Mouse (Mus musculus) mouse embryonic stem cell (cell line): Measurements from ENCODE around the gene Ankub1.

Source experiments
- in situ Hi-C, 2 experiments: fragments of 300-500 bp; cut with MboI; formaldehyde crosslinking; loops; 1 replicate in 1 of 2; 3 replicates in 1 of 2; pipeline ENCODE4 v1.14.3; 2019 to 2020; ENCODE audit warnings: low sequenced_read_pairs in 2 of 2, low pct_unique_long_range_greater_than_20kb in 1 of 2, mixed read lengths in 1 of 2; ENCODE audit not compliant: unreplicated experiment in 1 of 2

Gene Ankub1

DNA sequence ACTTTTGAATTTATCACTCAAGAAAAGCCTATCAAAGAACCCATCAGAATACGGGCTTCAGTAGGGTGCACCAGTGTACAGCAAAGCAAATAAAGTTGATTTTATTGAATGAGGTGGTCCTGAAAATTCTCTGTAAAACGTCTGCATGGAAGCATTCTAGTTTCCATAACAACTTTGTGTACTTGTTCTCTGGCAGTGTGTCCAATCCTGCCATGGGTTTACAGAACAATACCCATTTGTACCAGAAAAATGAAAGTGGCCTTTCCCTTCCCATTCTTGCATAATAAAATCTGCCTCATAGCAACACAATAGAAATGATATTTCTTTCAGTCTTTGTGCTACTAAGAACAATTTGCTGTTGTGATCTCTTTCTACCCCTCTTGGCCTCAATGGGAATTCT, at the start of gene Ankub1:
TSS of gene Ankub1 (minus strand) at position 81 of the 400 bp plus-strand sequence.
- in situ Hi-C loops, result no loop called here

DNA sequence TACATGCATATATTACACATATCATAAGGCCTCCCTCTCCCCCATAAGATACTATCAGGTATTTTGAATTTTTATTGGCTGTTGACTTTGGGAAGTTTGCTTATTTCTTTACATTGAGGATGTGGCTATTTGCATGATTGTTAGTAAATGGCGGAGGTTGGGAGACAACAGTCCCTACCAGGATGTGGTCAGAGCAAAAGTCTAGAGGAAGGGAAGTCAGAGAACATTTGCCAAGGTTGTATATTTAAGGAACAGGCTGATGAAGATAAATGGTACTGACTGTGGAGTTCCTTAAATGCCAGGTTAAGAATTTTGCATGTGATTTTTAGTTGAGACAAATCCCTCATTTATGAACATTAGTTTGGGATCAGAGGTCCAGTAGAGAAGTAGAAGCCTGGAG, 47.2 kb upstream of the Ankub1 start:
- in situ Hi-C loops, result no loop called here

DNA sequence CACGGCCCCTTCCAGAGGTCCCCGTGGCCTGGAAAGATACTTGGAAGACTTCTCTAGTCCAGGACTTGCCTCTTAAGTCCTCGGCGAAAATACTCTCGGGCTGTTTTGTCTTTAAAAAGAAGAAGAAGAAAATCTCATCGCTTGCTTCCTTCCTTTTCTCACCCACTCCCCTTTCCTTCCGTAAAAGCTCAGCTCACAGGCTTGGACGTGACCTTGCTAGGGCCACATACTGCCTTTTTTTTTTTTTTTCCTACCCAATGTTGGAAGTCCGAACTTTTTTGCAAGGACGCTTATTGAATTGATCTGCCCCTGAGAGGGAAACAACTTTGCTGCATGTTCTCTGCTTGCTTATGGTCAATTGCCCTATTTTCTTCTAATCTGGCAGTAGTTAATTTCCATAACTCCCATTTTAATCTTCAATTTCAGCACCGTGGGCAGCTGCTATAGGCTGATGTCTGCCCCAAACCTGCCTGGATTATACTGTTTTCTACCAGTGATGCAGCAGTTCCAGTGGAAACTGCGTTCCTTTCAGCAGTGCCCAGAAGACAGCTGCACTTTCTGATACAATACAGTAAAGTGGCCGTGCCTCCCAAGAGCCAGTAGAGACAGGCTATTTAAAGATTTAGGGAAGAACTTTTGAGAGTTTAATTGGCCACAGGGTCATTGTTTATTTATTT, 44.0 kb upstream of the Ankub1 start:
- in situ Hi-C loops, result no loop called here

DNA sequence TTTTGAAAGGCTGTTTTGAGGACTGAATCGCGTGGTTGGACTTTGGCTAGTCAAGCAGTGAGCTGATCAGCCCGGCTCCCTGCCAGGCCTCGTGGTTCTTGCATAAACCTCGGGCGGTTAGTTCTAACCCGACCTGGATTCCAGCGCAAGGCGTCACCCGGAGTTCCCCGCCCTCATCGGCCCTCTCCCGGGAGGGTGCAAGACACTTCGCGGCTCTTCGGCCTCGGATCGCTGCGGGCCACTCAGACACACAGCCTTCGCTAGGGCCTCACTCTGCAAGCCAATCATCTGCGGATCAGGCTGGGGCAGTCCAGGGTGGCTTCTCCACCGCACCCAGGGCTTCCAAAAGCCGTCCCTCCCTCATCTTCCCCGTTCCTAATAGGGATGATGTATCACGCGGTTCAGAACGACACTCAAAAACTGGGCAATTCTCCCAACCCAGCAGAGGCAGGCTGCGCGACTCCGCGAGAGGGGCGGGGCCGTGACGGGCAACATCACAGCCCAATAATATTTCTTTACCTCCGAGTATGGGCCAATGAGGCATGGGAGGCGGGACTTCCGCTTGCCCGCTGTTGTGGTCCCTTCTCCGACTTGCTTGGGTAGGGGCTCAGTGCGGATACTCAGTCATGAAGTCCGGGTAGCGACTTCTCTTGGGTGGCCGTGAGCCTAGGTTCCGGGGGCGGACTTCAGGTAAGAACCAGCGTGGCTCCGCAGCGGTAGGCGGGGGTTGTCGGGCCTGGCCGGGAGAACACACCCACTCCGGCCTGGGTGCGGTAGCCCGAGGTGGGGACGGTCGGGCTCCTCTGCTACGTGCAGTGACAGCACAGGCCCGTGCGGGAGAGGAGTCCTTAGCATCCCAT, 43.1 kb upstream of the Ankub1 start, which contains the start of gene Rnf13:
TSS of gene Rnf13 (plus strand) at position 552 of the 860 bp plus-strand sequence.
- in situ Hi-C loops, result no loop called here

DNA sequence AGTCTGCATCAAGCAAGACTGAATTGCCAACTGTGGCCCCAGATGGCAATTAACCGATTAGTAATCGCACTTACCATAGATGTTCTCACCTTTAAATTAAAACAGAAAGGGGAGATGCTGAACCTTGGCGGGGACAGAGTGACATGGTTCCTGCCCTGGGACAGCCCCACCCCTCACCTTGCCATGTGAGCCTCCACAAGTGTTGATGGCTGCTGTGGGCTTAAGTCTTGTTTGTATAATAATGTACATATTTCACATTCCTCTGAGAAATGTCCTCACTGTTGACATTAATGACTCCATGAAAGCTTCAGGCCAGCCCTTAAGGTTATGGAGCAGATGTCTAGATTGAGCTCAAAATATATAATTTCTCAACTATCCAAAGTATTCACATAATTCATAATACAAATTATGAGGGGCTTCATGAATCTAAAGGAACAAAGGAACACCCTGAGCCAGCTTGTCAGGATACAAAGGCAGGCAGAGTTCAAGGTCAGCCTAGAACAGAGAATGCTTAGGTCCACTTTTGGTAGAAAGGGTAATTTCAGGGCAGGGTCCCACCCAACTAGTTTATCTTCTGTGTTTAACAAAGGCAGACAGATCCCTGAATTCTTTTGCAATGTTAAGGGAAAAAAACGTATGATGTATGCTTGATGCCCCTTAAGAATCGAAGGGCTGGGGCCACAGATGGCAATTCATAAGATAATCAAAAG, 39.8 kb upstream of the Ankub1 start:
- in situ Hi-C loops, result no loop called here

DNA sequence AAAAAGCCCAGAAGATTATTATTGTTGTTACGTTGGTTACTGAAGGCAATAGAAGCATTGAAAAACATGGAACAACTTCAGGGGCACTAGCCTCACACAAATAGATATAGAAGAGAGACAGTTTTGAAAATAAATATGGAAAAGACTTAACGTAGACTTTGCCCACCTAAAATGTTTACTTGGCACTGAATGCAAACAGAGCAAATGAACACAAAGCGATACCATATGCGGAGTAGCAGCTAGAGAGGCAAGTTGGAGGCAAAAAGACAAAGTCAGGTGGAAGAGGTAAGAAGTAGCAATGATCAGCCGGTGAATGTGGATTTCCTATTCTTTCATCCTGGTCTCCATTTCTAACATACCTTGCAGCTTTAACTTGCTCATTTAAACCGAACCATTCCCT, 21.6 kb upstream of the Ankub1 start:
- in situ Hi-C loops, result no loop called here

DNA sequence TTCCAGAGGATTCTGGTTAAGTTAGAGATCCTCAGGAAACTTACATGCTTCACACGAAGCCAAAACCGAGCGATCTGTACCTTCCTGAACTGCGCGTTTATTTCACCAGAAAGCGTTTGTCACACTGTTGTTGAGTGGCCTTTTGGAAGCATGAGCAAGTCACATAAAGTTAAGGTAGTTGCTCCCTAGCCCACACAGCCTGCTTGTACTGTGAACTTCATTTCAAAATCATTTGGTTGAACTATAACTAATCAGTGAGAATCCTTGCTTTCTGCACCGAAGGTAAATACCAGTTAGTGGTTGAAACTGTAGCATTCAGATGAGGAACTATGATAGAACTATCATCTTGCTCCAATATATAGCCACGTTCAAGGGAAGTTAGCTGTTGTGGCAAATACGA, 4.2 kb upstream of the Ankub1 start:
- in situ Hi-C loops, result no loop called here

DNA sequence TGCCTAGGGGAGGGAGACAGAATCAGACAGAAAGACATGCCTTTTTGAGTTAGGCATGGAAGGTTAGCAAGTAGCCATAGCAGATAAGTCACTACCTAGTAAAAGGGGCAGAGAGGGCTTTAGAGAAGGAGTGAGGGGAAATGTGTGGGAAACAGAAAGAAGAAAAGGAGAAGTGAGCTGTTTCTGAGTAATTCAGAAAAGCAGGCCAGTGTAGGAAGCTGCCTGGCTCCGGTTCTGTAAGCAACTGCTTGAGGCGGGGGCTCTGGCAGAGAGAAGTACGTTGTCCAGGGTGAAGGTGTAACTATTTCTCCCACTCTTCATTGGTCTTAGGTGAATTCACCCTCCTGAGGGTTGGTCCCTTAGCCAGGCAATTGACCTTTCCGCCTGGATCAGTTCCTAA, 3.6 kb upstream of the Ankub1 start:
- in situ Hi-C loops, result no loop called here

DNA sequence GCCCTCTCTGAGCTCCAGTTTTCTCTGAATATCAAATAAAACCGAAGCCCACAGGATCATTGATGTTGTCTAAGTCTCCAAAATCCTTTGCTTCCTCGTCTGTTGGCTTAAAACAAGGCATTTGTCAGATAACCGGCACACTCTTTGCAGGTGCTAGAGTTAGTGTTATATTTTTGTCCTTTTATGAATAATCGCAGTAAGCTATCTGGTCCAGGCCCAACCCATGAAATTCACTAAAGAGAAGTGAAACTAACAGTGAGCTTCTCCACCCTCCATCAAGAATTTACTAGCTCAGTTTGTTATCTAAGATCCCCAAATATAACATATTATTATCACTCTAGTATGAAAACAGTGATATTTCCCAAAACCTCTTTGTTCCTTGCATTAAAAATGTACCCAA, 827 bp downstream of the Ankub1 start:
- in situ Hi-C loops, result no loop called here

DNA sequence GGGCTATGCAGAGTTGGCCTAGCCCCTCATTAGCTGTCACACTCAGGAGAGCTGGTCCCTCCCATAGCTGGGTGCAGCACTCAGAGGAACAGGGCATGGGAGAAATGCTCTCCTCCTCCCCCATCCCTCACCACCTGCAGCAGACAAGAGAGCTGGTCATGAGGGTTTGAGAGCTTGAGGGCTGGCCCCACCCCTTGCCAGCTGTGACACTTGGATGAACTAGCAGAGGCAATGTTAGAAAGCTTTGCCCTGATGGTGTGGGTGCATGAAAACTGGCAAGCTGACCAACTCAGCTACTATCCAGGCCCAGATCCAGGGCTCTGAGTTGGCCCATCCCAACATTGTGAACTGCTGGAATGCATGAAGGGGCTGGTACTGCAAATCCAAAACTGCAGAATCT, 14.8 kb downstream of the Ankub1 start:
- in situ Hi-C loops, result no loop called here

DNA sequence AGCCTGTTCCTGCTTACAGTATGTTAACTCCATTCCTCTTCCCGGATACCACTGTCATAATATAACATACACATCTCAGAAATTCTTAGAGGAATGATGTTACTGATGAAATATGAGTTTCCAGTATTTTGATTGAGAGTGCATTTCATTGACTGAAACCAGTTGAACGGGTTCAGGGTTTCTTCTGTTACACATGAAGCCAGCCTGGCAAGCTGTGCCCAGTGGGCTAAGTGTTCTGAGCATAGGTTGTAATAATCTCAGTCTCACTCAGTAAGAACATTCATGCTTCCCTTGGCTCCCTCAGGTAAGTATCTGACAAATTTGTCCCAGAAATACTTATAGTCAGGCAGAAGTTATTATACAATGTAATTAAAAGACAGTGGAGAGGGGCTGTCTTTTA, 18.5 kb downstream of the Ankub1 start:
- in situ Hi-C loops, result loop anchor here in 1 of 2 experiments (25.0 kb wide), 2 partner anchors 163 to 463 kb away; partner anchors contain the start of gene Pfn2

DNA sequence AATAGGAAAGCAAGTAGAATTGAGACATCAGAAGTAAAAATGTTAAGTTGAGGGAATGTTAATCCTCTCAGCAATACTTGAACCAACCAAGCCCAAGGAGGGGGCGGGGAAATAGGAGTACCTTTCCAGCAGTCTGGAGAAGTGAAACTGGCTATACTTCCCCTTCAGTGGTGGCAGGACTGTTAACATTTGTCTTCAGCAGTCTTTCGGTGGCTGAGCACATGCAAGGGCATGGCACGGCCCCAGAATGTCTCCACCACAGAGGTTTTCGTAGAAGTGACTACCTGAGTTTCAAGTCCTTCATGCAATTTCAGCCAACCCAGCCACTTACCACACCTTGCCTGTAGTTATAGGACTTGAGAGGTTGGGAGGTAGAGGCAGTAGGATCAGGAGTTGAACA, 19.0 kb downstream of the Ankub1 start:
- in situ Hi-C loops, result loop anchor here in 1 of 2 experiments (25.0 kb wide), 2 partner anchors 164 to 464 kb away; partner anchors contain the start of gene Pfn2

DNA sequence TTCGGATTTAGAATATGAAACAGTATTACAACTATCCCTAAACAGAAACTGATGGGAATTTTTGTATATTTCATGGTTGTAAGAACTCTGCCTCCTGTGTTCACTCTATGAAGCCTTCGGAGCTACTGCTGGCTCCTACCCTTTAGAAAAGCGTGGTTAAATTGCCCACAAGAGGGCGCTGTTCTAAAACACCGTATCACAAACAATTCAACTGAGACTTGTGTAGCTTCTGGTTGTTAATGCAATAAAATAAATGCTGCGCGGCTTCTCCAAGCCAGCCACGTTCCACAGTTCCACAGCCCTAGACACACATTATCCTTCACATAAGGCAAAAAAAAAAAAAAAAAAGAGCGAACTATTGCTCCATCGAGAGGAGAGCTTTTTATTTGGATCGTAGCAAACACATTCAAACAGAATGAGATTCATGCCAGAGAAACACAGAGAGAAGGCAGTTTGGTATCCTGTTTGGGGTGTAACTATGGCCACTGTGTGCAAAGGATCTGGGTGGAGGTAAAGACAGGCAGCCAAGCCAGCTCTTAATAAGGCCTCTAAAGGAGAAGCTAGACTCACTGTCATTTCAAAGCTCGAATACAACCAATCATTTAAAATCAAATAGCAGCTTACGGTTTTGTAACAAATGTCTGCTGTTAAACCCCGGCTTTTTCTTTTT, 25.4 kb downstream of the Ankub1 start:
- in situ Hi-C loops, result loop anchor here (10.0 to 25.0 kb wide), 3 partner anchors 168 to 470 kb away; partner anchors contain the start of gene Pfn2 (in 1 of the 2)

DNA sequence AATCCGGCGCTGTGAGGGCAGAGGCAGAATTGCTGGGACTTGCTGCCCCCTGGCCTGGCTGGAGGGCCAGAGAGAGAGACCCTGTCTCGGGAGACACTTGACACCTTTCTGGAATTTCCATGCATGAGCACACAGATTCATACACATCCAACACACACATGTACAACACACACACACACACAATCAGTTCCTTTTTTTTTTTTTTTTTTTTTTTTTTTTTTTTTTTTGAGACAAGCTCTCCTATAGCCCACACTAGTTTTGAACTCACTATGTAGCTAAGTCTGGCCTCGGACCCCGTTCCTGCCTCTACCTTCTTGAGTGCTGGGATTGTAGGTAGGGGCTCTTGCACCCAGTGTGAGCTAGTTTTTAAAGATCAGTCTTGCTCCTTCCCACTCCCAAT, 26.7 kb downstream of the Ankub1 start:
- in situ Hi-C loops, result loop anchor here (10.0 to 25.0 kb wide), 3 partner anchors 169 to 471 kb away; partner anchors contain the start of gene Pfn2 (in 1 of the 2)

DNA sequence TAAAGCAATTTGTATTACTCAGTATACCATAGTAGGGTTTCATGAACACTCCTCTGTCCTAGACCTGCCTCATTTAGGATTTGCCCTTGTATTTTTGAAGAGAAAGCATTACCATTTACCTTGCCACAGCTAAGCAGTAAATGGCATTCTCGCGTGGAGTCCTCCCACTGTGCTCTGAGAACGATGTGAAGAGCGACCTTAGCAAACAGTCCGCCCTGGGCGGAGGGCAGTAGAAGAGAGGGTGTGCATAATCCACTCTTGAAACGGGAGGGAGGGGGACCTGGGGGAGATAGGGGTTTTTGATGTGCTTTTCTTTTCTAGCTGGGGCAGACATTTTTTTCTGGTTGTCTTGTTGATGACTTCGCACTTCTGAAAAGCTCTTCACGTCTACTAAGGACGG, 27.9 kb downstream of the Ankub1 start:
- in situ Hi-C loops, result loop anchor here (10.0 to 25.0 kb wide), 3 partner anchors 170 to 473 kb away; partner anchors contain the start of gene Pfn2 (in 1 of the 2)

DNA sequence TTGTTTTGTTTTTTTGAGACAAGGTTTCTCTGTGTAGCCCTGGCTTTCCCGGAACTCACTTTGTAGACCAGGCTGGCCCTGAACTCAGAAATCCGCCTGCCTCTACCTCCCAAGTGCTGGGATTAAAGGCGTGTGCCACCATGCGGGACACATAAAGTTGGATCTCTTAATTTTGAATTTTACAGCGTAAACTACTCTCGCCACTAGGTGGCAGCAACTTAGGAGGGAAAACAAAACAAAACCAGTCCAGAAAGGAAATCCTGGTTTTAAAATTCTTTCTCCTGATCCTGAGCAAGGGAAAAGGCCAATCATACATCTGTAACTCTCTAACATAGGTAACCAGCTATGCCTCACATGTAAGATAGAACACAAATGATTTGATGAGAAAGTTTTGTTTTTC, 28.9 kb downstream of the Ankub1 start:
- in situ Hi-C loops, result loop anchor here (10.0 to 25.0 kb wide), 3 partner anchors 171 to 474 kb away; partner anchors contain the start of gene Pfn2 (in 1 of the 2)

DNA sequence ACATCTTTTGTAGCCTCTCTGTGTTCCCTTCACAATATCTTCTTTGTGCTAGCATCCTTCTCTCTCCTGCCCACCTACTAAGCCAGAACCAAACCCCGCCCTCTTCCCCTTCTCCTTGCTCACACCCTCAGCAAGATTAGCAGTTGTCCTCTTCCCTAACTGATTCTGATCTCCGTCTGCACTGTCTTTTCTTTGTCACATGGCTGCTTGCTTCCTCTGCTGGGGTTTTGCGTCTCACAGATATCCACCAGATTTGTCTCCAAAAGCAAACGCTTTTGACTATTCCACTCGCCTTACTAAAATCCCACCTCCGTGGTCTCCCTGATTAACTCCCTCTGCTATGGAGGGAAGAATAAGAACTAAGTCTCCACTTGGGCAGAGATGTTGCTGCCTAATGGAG, 34.0 kb downstream of the Ankub1 start:
- in situ Hi-C loops, result loop anchor here in 1 of 2 experiments (25.0 kb wide), 2 partner anchors 179 to 479 kb away; partner anchors contain the start of gene Pfn2

DNA sequence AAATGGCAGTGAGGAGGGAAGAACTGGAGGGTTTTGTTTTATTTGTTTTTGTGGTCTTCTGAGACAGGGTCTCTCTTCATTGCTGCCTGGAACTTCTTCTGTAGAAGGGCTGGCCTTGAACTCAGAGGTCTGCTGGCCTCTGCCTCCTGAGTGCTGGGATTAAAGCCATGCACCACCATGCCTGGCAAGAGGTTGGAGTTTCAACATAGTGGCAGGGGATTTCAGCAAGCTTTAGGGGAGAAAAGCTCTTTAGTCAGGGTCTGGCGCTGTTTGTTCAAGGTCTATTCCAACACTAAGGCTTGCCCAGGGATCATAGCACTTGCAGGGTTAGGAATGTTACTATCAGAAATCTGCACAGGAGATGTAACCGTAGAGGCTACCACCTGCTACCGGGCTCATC, 39.0 kb downstream of the Ankub1 start:
- in situ Hi-C loops, result loop anchor here in 1 of 2 experiments (25.0 kb wide), 2 partner anchors 184 to 484 kb away; partner anchors contain the start of gene Pfn2
